Mouse (Mus musculus): ENCODE measurements around the gene Ank. TPM values are rescaled to one million over a fixed set of nuclear protein-coding genes. Genes with fewer than 3 reads are reported as not detected.

The Ank gene
- polyA plus RNA-seq, 1 experiment from 2014 or later, result 9.2 TPM

GRCm38 (mm10) chr15:27536186-27536585 is 69.7 kb downstream of the Ank start:
- H3K27ac ChIP-seq (ENCODE audit: low read depth), result no peak overlapping the region
- DNase-seq (no peak), ATAC-seq (ENCODE audit: insufficient read depth) (no peak)
- no peak overlapping the region for H3K4me2 ChIP-seq
- no peak for TF ChIP-seq CTCF (IDR thresholded peaks at IDR 0.05; ENCODE audit: low read depth)
- peaks cover 13% of the 10 kb centered on the region for H3K4me1 ChIP-seq (ENCODE audit: insufficient read depth)
- H3K27me3 ChIP-seq (ENCODE audit: insufficient read depth, low read length), result no peaks in the 10 kb centered on the region
- no peak overlapping the region for H3K4me3 ChIP-seq (ENCODE audit: low read depth, low read length)
- no peak overlapping the region for H3K9ac ChIP-seq
- no peaks in the 10 kb centered on the region for H3K36me3 ChIP-seq (ENCODE audit: insufficient read depth)
- H3K9me3 ChIP-seq (ENCODE audit: low read depth, low read length), result no peaks in the 10 kb centered on the region
- WGBS, result 86% methylated on average over 7 of the region's 7 CpGs

GRCm38 (mm10) chr15:27536771-27537170 is 70.3 kb downstream of the Ank start:
- Histone ChIP-seq H3K27ac (ENCODE audit: low read depth) (no peak overlapping the region), H3K4me3 (ENCODE audit: low read depth, low read length) (no peak overlapping the region), H3K27me3 (ENCODE audit: insufficient read depth, low read length) (no peaks in the 10 kb centered on the region), H3K9me3 (ENCODE audit: low read depth, low read length) (no peaks in the 10 kb centered on the region), H3K4me1 (ENCODE audit: insufficient read depth) (peaks cover 13% of the 10 kb centered on the region), H3K4me2 (no peak overlapping the region), H3K36me3 (ENCODE audit: insufficient read depth) (no peaks in the 10 kb centered on the region), H3K9ac (no peak overlapping the region)
- WGBS, result 35% methylated on average over 5 of the region's 5 CpGs
- DNase-seq (no peak), ATAC-seq (ENCODE audit: insufficient read depth) (no peak)
- no peak for TF ChIP-seq CTCF (IDR thresholded peaks at IDR 0.05; ENCODE audit: low read depth)

DNA sequence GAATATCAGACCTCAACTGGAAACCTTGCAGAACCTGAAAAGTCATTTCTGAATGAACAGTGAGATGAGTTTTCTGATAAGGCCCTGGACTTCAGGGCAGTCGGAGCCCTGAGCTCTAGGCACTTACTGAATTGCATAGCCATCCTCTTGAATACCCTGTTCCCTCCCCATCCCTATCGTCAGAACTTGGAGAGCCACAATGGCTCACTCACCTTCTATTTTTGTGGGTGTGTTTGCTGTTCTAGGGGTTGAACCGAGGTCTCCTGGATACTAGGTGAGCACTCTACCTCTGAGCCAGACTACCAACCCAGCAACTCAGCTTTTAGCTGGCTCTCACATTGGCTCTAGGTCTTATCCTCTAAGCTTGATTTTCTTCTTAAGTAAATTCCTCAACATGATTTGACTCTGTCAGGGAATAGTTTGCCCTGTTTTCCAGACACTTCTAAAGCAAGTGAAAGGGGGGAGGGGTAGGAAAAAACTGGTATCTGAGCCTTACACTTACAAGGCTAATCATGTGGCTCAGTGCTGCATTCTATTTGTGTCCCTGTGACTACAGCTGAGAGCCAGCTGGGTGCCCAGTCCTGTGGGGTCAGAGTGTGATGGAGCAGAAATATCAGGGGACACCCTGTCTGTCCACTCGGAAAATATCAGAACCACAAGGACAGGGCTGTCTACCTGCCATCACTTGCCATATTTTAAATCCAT is 71.2 kb downstream of the Ank start:
- 61% methylated on average over 4 of the region's 4 CpGs for WGBS
- no peaks in the 10 kb centered on the region for H3K36me3 ChIP-seq (ENCODE audit: insufficient read depth)
- H3K4me3 ChIP-seq (ENCODE audit: low read depth, low read length), result no peak overlapping the region
- H3K27me3 ChIP-seq (ENCODE audit: insufficient read depth, low read length), result no peaks in the 10 kb centered on the region
- no peaks in the 10 kb centered on the region for H3K9me3 ChIP-seq (ENCODE audit: low read depth, low read length)
- TF ChIP-seq CTCF (IDR thresholded peaks at IDR 0.05; ENCODE audit: low read depth), result no peak
- H3K4me2 ChIP-seq, result no peak overlapping the region
- H3K4me1 ChIP-seq (ENCODE audit: insufficient read depth), result peaks cover 13% of the 10 kb centered on the region
- no peak overlapping the region for H3K9ac ChIP-seq
- 0 out of 2 replicates have a peak overlapping the region, but pooled peaks have one; percentile 22 for H3K27ac ChIP-seq (ENCODE audit: low read depth)
- ATAC-seq (ENCODE audit: insufficient read depth), result peak; percentile 48; the same call in 1 of the 2 replicates
- no peak for DNase-seq

DNA sequence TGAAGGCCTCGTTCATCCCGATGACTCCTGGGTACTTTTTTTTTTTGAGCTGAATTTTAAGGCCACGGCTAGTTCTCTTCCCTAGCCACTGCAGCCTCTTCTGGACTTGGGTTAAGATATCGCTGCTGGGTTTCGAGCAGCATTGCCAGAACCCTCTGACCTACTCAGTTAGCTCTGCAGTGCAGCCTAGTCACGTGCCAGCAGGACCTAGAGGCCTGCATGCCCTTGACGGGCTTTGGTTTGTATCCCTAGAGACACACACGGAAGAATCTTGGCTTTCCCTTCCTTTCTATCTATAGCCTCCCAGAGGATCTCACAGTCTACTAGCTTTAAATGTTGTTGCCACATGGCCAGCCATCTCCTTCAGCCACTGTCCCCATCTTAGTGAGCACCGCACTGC is 73.3 kb downstream of the Ank start:
- WGBS, result 87% methylated on average over 9 of the region's 9 CpGs
- no peak overlapping the region for H3K9ac ChIP-seq
- no peak overlapping the region for H3K4me3 ChIP-seq (ENCODE audit: low read depth, low read length)
- H3K27ac ChIP-seq (ENCODE audit: low read depth), result no peak overlapping the region
- no peak overlapping the region for H3K4me2 ChIP-seq
- ATAC-seq (ENCODE audit: insufficient read depth), result no peak
- no peaks in the 10 kb centered on the region for H3K9me3 ChIP-seq (ENCODE audit: low read depth, low read length)
- no peaks in the 10 kb centered on the region for H3K36me3 ChIP-seq (ENCODE audit: insufficient read depth)
- H3K27me3 ChIP-seq (ENCODE audit: insufficient read depth, low read length), result no peaks in the 10 kb centered on the region
- H3K4me1 ChIP-seq (ENCODE audit: insufficient read depth), result peaks cover 13% of the 10 kb centered on the region
- no peak for DNase-seq
- TF ChIP-seq CTCF (IDR thresholded peaks at IDR 0.05; ENCODE audit: low read depth), result no peak

GRCm38 (mm10) chr15:27545203-27545602 is 78.7 kb downstream of the Ank start:
- H3K4me2 ChIP-seq, result no peak overlapping the region
- TF ChIP-seq CTCF (IDR thresholded peaks at IDR 0.05; ENCODE audit: low read depth), result no peak
- ATAC-seq (ENCODE audit: insufficient read depth), result peak; percentile 64

GRCm38 (mm10) chr15:27548110-27548509 is 81.6 kb downstream of the Ank start:
- Histone ChIP-seq H3K4me2 (no peak overlapping the region), H3K36me3 (ENCODE audit: insufficient read depth) (no peaks in the 10 kb centered on the region), H3K9ac (no peak overlapping the region), H3K9me3 (ENCODE audit: low read depth, low read length) (no peaks in the 10 kb centered on the region), H3K4me3 (ENCODE audit: low read depth, low read length) (no peak overlapping the region), H3K27me3 (ENCODE audit: insufficient read depth, low read length) (no peaks in the 10 kb centered on the region), H3K4me1 (ENCODE audit: insufficient read depth) (0 out of 2 replicates have a peak, but pooled peaks cover 12% of the 10 kb centered on the region), H3K27ac (ENCODE audit: low read depth) (no peak overlapping the region)
- no peak for TF ChIP-seq CTCF (IDR thresholded peaks at IDR 0.05; ENCODE audit: low read depth)
- 61% methylated on average over 6 of the region's 6 CpGs for WGBS
- ATAC-seq (ENCODE audit: insufficient read depth) (no peak), DNase-seq (peak; percentile 25)

More at GRCm38 (mm10) chr15:27545203-27545602, 78.7 kb downstream of the Ank start:
- Histone ChIP-seq H3K36me3 (ENCODE audit: insufficient read depth) (no peaks in the 10 kb centered on the region), H3K27ac (ENCODE audit: low read depth) (no peak overlapping the region), H3K27me3 (ENCODE audit: insufficient read depth, low read length) (no peaks in the 10 kb centered on the region), H3K9ac (no peak overlapping the region), H3K9me3 (ENCODE audit: low read depth, low read length) (no peaks in the 10 kb centered on the region), H3K4me1 (ENCODE audit: insufficient read depth) (0 out of 2 replicates have a peak, but pooled peaks cover 9% of the 10 kb centered on the region), H3K4me3 (ENCODE audit: low read depth, low read length) (no peak overlapping the region)
- WGBS, result 72% methylated on average over 10 of the region's 10 CpGs
- DNase-seq, result peak; percentile 46

- ATAC-seq (ENCODE audit: insufficient read depth) (no peak), DNase-seq (no peak)
- WGBS, result 76% methylated on average over 10 of the region's 10 CpGs
- Histone ChIP-seq H3K4me3 (ENCODE audit: low read depth, low read length) (no peak overlapping the region), H3K36me3 (ENCODE audit: insufficient read depth) (no peaks in the 10 kb centered on the region), H3K9me3 (ENCODE audit: low read depth, low read length) (no peaks in the 10 kb centered on the region), H3K4me1 (ENCODE audit: insufficient read depth) (0 out of 2 replicates have a peak, but pooled peaks cover 12% of the 10 kb centered on the region), H3K4me2 (no peak overlapping the region), H3K27me3 (ENCODE audit: insufficient read depth, low read length) (no peaks in the 10 kb centered on the region), H3K27ac (ENCODE audit: low read depth) (no peak overlapping the region), H3K9ac (no peak overlapping the region)
- no peak for TF ChIP-seq CTCF (IDR thresholded peaks at IDR 0.05; ENCODE audit: low read depth)
Observed at GRCm38 (mm10) chr15:27549071-27549470, 82.6 kb downstream of the Ank start.
